21 mouse cellular contexts compared by ENCODE assay signal in genomic region chr4:48153229-48153628, GRCm38 (mm10). TPM values are rescaled to one million over a fixed set of nuclear protein-coding genes. Genes with fewer than 3 reads are reported as not detected.
DNase-seq lines count a peak whose midpoint lies in the region; TF ChIP-seq lines count a peak whose summit lies in the region.
"Had no signal": no experiment of that assay in that cellular context is flagged by ENCODE, and none has a peak within 500 bp of the region (broad histone marks: within the 10 kb centered on the region; RNA-seq: fewer than 3 reads in every experiment).

No protein-coding gene starts in this region.

- intact Hi-C loops in left cerebral cortex, postnatal 25 days (cut with DNase I), result no loop called here
- intact Hi-C loops in heart, adult 2 months (cut with DNase I), result no loop called here

- no peaks in the 10 kb centered on the region for H3K79me2 ChIP-seq in heart, adult 2 months (replicated peaks; ENCODE audit: control insufficient read depth, insufficient read depth, low read length)

- no peak overlapping the region for H3K9ac ChIP-seq in heart, adult 2 months (ENCODE audit: low read depth, low read length)
- H3K9ac ChIP-seq: embryonic facial prominence, embryonic 12.5 days; hindbrain, embryonic 14.5 days; limb, embryonic 12.5 days; liver, postnatal 0 days had no signal

- 90% methylated on average over 5 of the region's 5 CpGs for WGBS in heart, adult 2 months

- no peaks in the 10 kb centered on the region for H3K27me3 ChIP-seq in heart, adult 2 months (ENCODE audit: control insufficient read depth, insufficient read depth, low read length)
- H3K27me3 ChIP-seq: embryonic facial prominence, embryonic 12.5 days; limb, embryonic 12.5 days had no signal

- TF ChIP-seq EP300 in heart, adult 2 months (IDR thresholded peaks at IDR 0.05; ENCODE audit: insufficient read depth, low read depth, low read length), result no peak

- peak; percentile 11 to 72 for DNase-seq in layer of hippocampus, adult 18-20 months (ENCODE audit: low spot score in 2 of 2)
- DNase-seq in layer of hippocampus, postnatal 10 days (ENCODE audit: low spot score in 2 of 2), result no peak
- DNase-seq in layer of hippocampus, adult 9-10 months (ENCODE audit: low spot score), result peak; percentile 7
- DNase-seq in left cerebral cortex, postnatal 25 days (ENCODE audit: low spot score in 2 of 2), result peak; percentile 7 to 88
- no peak for DNase-seq in heart, adult 8-10 months (ENCODE audit: low spot score)
- DNase-seq in heart, adult 2 months, result no peak
- no peak for DNase-seq in cerebellum, adult 9-10 months
- DNase-seq: cerebellum, adult 18-20 months; cerebellum, postnatal 25 days; gastrocnemius, postnatal 14 days; heart, postnatal 4 days; kidney, adult 18-20 months; kidney, postnatal 4 days; liver, postnatal 0 days; thymus, adult 18-20 months had no signal

- no peaks in the 10 kb centered on the region for H3K36me3 ChIP-seq in heart, adult 2 months (ENCODE audit: control insufficient read depth, insufficient read depth, low read length)
- H3K36me3 ChIP-seq: heart, embryonic 10.5 days; limb, embryonic 12.5 days; midbrain, embryonic 10.5 days had no signal

- no peak for TF ChIP-seq POLR2A in heart, adult 2 months (IDR thresholded peaks at IDR 0.05; ENCODE audit: insufficient read depth, low read depth, low read length)

- H3K4me3 ChIP-seq in brown adipose tissue, adult 24 weeks (ENCODE audit: insufficient read depth, low read depth, low read length), result no peak overlapping the region
- no peak overlapping the region for H3K4me3 ChIP-seq in heart, adult 2 months
- H3K4me3 ChIP-seq: embryonic facial prominence, embryonic 12.5 days; heart, embryonic 10.5 days; limb, embryonic 12.5 days; midbrain, embryonic 10.5 days had no signal

- H3K4me1 ChIP-seq in brown adipose tissue, adult 24 weeks (ENCODE audit: control insufficient read depth, insufficient read depth, insufficient read length, low read length), result peaks cover 8% of the 10 kb centered on the region
- peaks cover 1% of the 10 kb centered on the region; the same call in 1 of the 2 replicates for H3K4me1 ChIP-seq in heart, adult 2 months (ENCODE audit: control insufficient read depth, insufficient read depth, low read length)
- H3K4me1 ChIP-seq: embryonic facial prominence, embryonic 12.5 days; heart, embryonic 10.5 days; limb, embryonic 12.5 days; midbrain, embryonic 10.5 days had no signal

- no peak for TF ChIP-seq CTCF in heart, adult 2 months (IDR thresholded peaks at IDR 0.05)

- peak overlapping the region; percentile 30 for H3K27ac ChIP-seq in brown adipose tissue, adult 24 weeks (replicated peaks; ENCODE audit: low read depth, low read length)
- H3K27ac ChIP-seq in heart, adult 2 months, result no peak overlapping the region
- H3K27ac ChIP-seq: embryonic facial prominence, embryonic 12.5 days; heart, embryonic 10.5 days; hindbrain, embryonic 14.5 days; limb, embryonic 12.5 days; midbrain, embryonic 10.5 days had no signal

RNA-seq across cellular contexts. Expression of gene Stx17, which starts 28.5 kb away (rescaled TPM):
- 10 to 100 TPM; 18.2 to 19.2 TPM for total RNA-seq in layer of hippocampus, adult 18-20 months (2021)
- 10 to 100 TPM; 29.7 to 32.4 TPM for total RNA-seq in layer of hippocampus, postnatal 10 days (2021)
- polyA plus RNA-seq in brown adipose tissue, adult 24 weeks (2012; ENCODE audit: insufficient read depth, insufficient read length, missing spikeins), result 15.1 and 23.2 TPM in 2 replicates
- total RNA-seq in left cerebral cortex, postnatal 25 days (2021), result 10 to 100 TPM; 22.5 to 24.0 TPM
- total RNA-seq in heart, adult 8-10 months (2022), result 10 to 100 TPM; 21.9 to 32.9 (median 29.3) TPM
- 10 to 100 TPM; 25.1 TPM for total RNA-seq in heart, adult 2 months (2021)
- 6.7 and 12.6 TPM in 2 replicates for polyA plus RNA-seq in heart, adult 2 months (2012; rRNA removed)

Comparison
In these comparisons a context has a peak if more than half of its experiments do, and no peak if none do; other contexts are left out.
1. DNase-seq: peak in layer of hippocampus, adult 18-20 months (2 of 2), layer of hippocampus, adult 9-10 months (single experiment) and left cerebral cortex, postnatal 25 days (2 of 2); none in layer of hippocampus, postnatal 10 days (0 of 2), heart, adult 8-10 months (single experiment), heart, adult 2 months (0 of 2) and cerebellum, adult 9-10 months (single experiment).